Mouse (Mus musculus): ENCODE measurements around the gene Lrp5.
A peak's percentile ranks its signal among the peaks of the same experiment; 100 is the strongest.
"Not testable (repeated sequence)": the region's sequence is repeated elsewhere in the genome, so short reads cannot be mapped to it uniquely, and the experiment has no call there.

The Lrp5 gene

DNA sequence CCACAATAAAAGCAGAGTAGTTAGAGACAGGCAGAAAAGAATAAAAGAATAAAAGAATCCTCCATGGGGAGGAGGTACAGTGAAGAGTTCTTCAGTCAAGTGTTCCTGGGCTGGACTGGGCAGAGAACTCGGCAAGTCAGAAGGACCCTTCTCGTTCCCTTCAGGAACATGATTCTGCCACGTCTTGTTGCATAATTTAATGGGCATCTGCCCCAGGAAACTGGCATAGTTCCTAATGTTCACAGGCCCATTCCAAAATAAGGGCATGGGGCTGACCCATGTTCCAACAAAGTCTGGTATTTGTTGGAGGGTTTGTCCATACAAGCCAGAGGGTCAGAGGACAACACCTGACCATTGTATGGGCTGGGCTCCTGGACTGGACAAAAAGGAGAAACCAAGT, 8.6 kb upstream of the Lrp5 start:
- DNase-seq: no peak

GRCm38 (mm10) chr19:3694476-3694875, 8.1 kb upstream of the Lrp5 start:
- DNase-seq: no peak

- DNase-seq: no peak
These were observed 6.2 kb upstream of the Lrp5 start for GRCm38 (mm10) chr19:3692414-3693145.

DNA sequence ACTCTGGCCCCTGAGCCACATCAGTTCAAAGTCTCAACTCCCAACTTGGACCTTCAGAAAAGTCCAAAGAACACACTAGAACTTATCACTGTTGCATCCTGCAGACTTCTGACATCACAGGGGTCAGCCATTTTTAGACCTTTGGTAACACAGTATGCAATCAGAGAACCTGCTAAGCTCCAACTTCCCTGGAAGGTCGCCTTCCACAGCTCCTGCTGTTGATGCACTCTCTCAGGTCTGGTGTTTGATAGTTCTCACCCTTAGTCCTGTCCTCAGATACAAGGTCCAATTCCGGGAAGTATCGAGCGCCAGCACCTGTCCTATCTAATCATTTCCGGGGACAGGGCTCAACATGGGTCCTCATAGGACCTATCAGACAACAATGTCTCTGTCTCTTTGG, 5.0 kb upstream of the Lrp5 start:
- DNase-seq: no peak

GRCm38 (mm10) chr19:3687676-3688171, 1.4 kb upstream of the Lrp5 start:
- no peak for DNase-seq

DNA sequence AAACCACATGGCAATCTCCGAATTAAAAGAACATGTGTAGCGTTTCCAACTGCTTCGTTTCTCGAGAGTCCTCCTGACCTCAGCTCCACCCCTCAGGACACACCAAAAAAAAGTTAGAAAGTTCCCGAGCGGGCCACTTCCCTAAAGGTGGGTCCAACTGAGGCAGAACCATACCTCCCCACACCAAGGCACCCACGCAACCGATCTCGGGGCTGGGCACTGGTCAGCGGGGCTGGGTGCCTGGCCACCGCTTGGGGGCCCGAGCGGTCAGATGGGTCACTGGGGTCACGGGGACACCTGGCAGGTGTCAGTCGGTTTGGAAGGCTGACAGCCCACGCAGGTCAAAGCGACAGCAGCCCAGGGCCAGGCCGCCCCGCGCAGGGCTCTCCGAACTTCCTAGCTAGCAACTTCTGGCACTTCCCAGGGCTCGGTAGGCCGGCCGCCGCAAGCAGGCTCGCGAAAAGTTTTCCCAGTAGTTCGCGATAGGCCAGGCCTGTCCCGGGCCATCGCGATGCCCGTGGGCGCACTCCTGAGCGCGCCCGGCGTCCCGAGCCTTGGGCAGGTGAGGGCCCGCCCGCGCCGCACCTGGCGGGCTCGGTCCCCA, 651 bp downstream of the Lrp5 start:
- no peak for DNase-seq

GRCm38 (mm10) chr19:3684957-3685580, 1.3 kb downstream of the Lrp5 start:
- DNase-seq: no peak

GRCm38 (mm10) chr19:3684414-3684813, 1.9 kb downstream of the Lrp5 start:
- DNase-seq: no peak

GRCm38 (mm10) chr19:3681310-3681934, 4.9 kb downstream of the Lrp5 start:
- DNase-seq: peak; percentile 27

- DNase-seq: no peak
These were observed 5.6 kb downstream of the Lrp5 start for GRCm38 (mm10) chr19:3680732-3681131.

DNA sequence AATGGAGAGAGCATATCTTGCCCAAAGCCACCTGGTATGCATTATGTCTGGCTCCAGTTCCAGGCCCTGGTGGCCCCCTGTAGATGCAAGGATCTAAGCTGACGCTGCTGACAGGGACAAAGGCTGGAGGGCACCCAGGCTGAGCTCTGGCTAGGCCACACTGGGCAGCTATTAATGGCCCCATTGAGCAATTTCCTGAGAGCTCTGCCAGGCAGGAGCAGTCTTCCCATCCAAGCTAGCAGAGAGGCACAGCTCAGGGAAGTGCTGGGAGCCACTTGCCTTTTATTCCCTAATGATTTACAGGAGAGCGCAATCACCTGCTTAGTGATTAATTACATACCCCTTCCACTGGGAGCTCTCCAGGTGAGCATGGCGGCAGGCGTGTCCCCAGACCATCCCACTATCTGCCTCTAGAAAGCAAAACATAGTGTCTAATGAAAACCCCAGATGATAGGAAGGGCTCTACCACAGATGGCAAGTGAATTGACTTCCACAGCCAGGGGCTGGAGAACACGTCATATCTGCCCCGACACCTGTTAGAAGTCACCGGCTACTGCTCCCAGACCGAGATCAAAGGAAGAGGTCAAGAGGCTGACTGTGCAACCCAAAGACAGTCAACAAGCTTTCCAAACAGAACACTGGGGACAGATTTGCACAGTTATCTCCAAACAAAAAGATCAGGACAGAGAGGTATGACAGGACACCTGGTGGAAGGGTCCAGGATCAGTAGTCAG, 12.1 kb downstream of the Lrp5 start:
- no peak for DNase-seq

GRCm38 (mm10) chr19:3673149-3673548, 13.2 kb downstream of the Lrp5 start:
- DNase-seq: no peak

DNA sequence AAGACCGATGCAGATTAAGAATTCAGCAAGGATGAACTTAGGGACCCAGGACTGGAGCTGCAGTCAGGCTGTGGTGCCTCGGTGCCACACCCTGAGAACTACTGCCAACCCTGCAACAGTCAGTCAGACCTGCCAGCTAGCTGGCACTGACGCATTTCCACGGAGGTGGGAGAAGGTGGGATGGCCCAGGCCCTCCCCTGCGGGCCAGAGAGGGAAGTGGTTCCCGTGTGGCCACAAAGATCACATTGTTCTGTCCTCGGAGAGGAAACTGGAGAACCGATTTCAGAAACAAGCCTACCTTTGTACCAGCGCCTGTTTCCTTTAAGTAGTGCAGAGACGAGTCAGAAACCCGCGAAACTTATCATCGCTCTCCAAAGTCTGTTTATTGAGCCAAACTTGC, 17.3 kb downstream of the Lrp5 start:
- DNase-seq: no peak

GRCm38 (mm10) chr19:3668551-3668950, 17.8 kb downstream of the Lrp5 start:
- no peak for DNase-seq

- DNase-seq: no peak
These were observed 18.4 kb downstream of the Lrp5 start for GRCm38 (mm10) chr19:3667979-3668378.

GRCm38 (mm10) chr19:3667155-3667895, 19.0 kb downstream of the Lrp5 start:
- DNase-seq: no peak

DNA sequence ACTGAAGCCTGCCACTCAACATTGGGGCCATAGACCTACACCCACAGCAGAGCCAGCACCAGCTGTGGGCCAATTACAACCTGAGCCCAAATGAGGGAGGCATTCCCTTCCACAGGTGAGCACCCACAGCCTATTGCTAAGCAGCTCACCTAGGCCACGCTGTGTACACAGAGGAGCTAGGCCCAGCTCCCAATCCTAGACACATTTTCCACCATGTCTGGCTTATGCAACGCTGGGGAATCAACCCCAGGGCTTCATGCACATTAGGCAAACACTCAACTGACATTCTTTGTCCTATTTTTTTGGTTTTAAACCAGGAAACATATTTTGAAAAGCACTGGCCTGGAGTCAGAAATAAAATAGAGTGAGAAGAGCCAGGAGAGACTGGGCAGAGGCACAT, 19.7 kb downstream of the Lrp5 start:
- DNase-seq: no peak

GRCm38 (mm10) chr19:3665510-3665909, 20.9 kb downstream of the Lrp5 start:
- no peak for DNase-seq

DNA sequence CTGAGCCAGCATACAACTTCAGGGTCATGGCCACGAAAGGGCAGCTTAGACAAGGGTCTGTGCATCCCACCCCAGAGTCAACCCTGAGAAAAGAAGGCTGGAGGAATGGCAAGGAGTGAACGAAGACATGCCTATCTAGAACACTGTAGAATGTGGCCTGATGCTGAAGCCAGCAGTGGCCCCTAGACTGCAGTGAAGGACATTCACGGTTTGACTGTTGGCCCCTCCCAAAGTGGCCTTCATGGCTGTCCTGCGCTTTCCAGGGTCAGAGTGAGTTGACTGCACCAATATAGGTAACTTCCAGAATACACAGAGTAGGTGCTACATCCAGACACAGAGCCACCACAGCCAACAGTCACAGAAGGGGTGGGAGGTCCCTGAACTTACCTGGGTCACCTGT, 28.4 kb downstream of the Lrp5 start:
- no peak for DNase-seq

DNA sequence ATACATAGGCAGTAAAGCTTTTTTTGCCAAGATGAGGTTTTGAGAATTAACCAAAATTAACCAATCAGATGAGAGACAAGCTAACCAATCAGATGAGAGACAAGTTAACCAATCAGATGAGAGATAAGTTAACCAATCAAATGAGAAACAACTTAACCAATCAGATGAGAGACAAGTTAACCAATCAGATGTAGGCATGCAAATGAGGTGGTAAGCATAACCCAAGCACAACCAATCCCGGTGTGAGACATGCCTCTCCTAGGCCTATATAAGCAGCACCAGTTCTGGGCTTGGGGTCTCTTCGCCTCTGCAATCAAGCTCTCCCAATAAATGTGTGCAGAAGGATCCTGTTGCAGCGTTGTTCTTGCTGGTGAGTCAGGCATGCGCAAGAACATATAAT, 29.3 kb downstream of the Lrp5 start:
- not testable (repeated sequence) for DNase-seq

DNA sequence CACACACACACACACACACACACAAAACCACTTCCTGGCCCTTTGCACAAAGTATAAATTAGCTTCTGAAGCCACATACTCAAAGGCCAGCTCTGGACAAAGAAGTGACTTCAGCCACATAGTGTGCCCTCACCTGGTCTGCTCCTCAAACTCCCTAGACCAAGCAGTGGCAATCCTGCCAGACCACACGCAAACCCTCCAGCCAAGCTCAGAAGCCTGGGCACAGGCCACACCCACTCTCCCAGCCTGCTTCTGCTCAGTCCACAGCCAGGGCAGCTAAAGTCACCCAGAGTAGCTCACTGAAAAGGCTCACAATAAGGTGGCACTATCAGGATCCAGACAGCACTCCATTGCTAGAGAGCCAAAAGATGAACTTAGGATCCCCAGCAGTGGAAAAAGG, 30.2 kb downstream of the Lrp5 start:
- DNase-seq: no peak

- DNase-seq: no peak
These were observed 31.4 kb downstream of the Lrp5 start for GRCm38 (mm10) chr19:3654940-3655339.
